Mouse (Mus musculus) small intestine, adult 2 months (tissue): Measurements from ENCODE around the gene Apbb2. TPM values are rescaled to one million over a fixed set of nuclear protein-coding genes. Genes with fewer than 3 reads are reported as not detected.

ENCODE experiments used
- H3K27ac ChIP-seq: fragments of 200-500 bp; 2 replicates; pipeline ENCODE4 v1.5.1; 2012; ENCODE audit warnings: low read depth, low read length, control low read depth, inconsistent platforms; ENCODE audit not compliant: insufficient read depth
- H3K27me3 ChIP-seq: fragments of 200-500 bp; 2 replicates; pipeline ENCODE4 v1.6.1; 2012; ENCODE audit warnings: mild to moderate bottlenecking, moderate library complexity, low read length, inconsistent platforms; ENCODE audit not compliant: control insufficient read depth, insufficient read depth
- H3K36me3 ChIP-seq: fragments of 200-500 bp; 2 replicates; pipeline ENCODE4 v1.6.1; 2012; ENCODE audit warnings: mild to moderate bottlenecking, low read length, control low read depth, inconsistent platforms; ENCODE audit not compliant: control insufficient read depth, insufficient read depth
- H3K4me1 ChIP-seq: fragments of 200-500 bp; 2 replicates; pipeline ENCODE4 v1.6.1; 2012; ENCODE audit warnings: low read length, inconsistent platforms, mixed read lengths; ENCODE audit not compliant: control insufficient read depth, insufficient read depth, insufficient read length
- H3K4me3 ChIP-seq: fragments of 200-500 bp; 2 replicates; pipeline ENCODE4 v1.5.1; 2012; ENCODE audit warnings: low read depth, mild to moderate bottlenecking, control low read depth, inconsistent platforms, low read length, moderate library complexity
- CTCF ChIP-seq: fragments of 200-500 bp; IDR thresholded peaks from 2 replicates; pipeline ENCODE4 v1.5.1; 2012; ENCODE audit warnings: low read depth, mild to moderate bottlenecking, control low read depth, inconsistent platforms, low read length, moderate library complexity, mixed read lengths; ENCODE audit not compliant: insufficient replicate concordance, insufficient read length; ENCODE audit errors: extremely low read depth
- POLR2A ChIP-seq: fragments of 200-500 bp; IDR thresholded peaks from 2 replicates; pipeline ENCODE4 v1.6.1; 2012; ENCODE audit warnings: low read depth, mild to moderate bottlenecking, control low read depth, inconsistent platforms, low read length, moderate library complexity
- WGBS: fragments of 180-500 bp; shearing (Covaris S2); methylation state at CpG from one replicate; pipeline ENCODE4 v1.1.7; 2018; 5-methylcytosine and 5-hydroxymethylcytosine counted together
- polyA plus RNA-seq: library from polyadenylated mRNA; depleted of rRNA; stranded (reverse); fragments of >200 nt; gene quantifications from 2 replicates; pipeline ENCODE4 v1.2.3, GENCODE M21; 2012

Gene Apbb2
- polyA plus RNA-seq, 1 experiment = 8.3 TPM

DNA sequence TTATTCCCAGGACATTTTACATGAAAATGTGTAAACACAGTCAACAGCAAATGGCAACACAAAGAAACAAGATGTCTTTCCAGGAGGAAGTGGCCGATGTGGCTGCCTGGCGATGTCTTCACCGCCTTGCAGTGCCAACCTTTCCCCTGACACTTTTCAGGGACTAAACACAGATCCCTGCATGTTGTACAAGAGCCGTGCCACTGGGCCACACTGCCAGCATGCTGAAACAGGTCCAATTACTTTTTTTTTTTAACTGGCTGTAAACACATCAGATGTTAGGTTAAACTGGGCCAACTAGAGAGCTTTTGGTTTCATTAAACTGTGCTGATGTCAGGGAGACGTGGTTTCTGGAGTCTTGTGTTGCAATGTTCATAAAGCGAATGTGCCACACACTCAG, 319.7 kb downstream of the Apbb2 start:
- Histone ChIP-seq H3K4me3 (no peak overlapping the region), H3K27me3 (no peaks in the 10 kb centered on the region), H3K4me1 (no peaks in the 10 kb centered on the region), H3K27ac (no peak overlapping the region), H3K36me3 (peaks cover 18% of the 10 kb centered on the region)
- WGBS = 86% methylated on average over 6 of the region's 6 CpGs
- TF ChIP-seq POLR2A (no peak), CTCF (no peak)

DNA sequence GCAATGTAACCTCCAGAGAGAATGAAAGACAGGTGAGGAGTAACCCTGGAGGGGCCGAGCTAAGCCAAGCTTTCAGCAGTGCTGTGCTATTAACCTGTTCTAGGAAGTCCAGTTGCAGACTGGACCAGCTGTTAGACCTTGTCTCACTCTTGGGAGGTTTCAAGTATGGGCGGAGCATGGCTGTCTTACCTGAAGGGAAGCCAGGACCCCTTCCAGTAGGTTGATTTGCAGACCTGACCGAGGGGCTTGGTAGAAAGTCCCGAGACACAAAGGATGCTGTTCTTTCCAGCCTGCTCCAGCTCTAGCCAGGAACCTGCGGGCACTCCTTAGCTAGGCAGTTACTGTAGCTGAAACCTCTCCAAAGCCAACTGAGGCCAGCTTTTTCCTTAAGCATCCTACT, 322.5 kb downstream of the Apbb2 start:
- Histone ChIP-seq H3K27ac (no peak overlapping the region), H3K36me3 (peaks cover 10% of the 10 kb centered on the region), H3K4me3 (no peak overlapping the region), H3K27me3 (no peaks in the 10 kb centered on the region), H3K4me1 (no peaks in the 10 kb centered on the region)
- WGBS = 90% methylated on average over 5 of the region's 5 CpGs
- TF ChIP-seq CTCF (no peak), POLR2A (no peak)

DNA sequence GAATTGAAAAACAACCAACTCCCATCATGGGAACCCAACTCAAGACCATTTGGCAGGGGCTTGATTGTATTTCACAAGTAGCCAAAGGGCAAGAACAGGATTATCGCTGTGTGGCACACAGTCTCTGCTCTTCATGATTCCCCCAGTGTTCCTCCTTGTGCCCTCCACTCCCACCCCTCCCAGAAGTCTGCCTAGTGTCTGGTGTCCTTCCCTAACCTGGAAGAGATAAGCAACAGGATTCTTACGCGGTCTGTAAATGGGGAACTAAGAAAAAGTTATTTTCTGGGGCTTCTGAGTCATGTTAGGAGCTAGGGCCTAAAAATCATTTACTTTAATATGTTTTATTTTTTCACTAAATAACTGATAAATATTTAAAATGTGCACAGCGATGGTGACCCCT, 323.6 kb downstream of the Apbb2 start:
- 93% methylated on average over 4 of the region's 4 CpGs for WGBS
- no peak for TF ChIP-seq CTCF
- TF ChIP-seq POLR2A = no peak
- no peaks in the 10 kb centered on the region for H3K4me1 ChIP-seq

DNA sequence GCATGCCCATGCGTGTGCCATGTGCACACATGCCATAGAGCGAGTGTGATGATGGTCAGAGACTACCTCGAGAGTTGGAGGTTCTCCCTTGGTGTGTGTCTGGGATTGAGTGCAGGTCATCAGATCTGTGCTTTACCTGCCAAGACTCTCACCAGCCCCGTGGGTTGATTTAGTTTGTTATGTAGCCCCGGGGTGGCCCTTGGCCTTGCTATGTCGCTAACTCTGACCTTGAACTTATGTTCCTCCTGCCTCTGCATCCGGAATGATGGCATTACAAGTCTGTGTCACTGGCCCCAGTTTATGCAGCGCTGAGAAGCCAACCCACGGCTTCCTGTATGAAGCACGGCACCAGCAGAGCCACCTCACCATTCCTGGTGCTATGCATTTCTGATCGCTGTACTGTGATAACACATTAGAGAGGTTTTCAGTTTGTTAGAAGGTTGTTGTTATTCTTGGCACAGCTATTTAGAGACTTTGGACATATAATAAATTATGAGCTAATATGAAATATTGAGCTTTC, 324.4 kb downstream of the Apbb2 start:
- peaks cover under 1% of the 10 kb centered on the region; the same call in 1 of the 2 replicates for H3K36me3 ChIP-seq
- H3K27me3 ChIP-seq = no peaks in the 10 kb centered on the region
- TF ChIP-seq POLR2A = no peak
- H3K27ac ChIP-seq = no peak overlapping the region
- 72% methylated on average over 11 of the region's 11 CpGs for WGBS
- no peaks in the 10 kb centered on the region for H3K4me1 ChIP-seq
- no peak overlapping the region for H3K4me3 ChIP-seq

More for the DNA sequence above, 323.6 kb downstream of the Apbb2 start:
- no peaks in the 10 kb centered on the region for H3K27me3 ChIP-seq
- no peak overlapping the region for H3K27ac ChIP-seq
- peaks cover 4% of the 10 kb centered on the region; the same call in 1 of the 2 replicates for H3K36me3 ChIP-seq
- H3K4me3 ChIP-seq = no peak overlapping the region

DNA sequence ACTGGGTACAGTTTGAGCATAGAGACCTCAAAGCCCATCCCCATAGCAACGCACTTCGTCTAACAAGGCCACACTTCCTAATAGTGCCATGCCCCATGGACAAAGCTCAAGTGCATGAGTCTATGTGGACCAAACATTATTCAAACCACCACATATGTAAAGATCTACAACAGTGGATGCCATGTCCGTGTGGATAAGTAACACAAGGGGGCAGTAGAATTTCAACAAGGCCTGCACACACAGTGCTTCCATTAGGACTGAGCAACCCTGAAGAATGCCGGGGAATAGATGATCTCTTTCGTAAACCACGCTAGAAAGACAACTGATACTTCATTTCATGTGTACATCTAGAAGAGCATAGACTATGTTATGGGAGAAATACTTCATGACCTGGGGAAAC, 337.8 kb downstream of the Apbb2 start:
- Histone ChIP-seq H3K36me3 (no peaks in the 10 kb centered on the region), H3K4me3 (no peak overlapping the region), H3K27ac (no peak overlapping the region), H3K4me1 (no peaks in the 10 kb centered on the region), H3K27me3 (no peaks in the 10 kb centered on the region)
- no peak for TF ChIP-seq CTCF
- no peak for TF ChIP-seq POLR2A
- WGBS = 77% methylated on average over 6 of the region's 6 CpGs

DNA sequence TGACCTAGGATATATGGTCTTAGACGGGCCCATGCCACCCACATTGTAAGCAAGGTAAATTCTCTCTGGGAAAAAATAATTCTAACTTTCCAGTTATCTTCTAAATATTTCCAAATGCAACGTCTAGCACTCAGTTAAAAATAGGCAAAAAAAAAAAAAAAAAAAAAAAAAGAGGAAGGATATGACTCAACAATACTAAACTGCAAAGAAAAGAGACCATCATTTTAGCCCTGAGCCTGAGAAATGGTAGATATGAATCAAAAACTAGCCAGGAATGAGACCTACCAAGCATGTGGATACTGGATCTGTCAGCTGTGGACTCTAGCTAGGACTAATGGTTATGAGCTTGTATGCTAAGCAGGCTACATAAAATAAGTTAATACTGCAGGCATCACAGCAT, 338.9 kb downstream of the Apbb2 start:
- Histone ChIP-seq H3K4me1 (no peaks in the 10 kb centered on the region), H3K27ac (no peak overlapping the region), H3K4me3 (no peak overlapping the region), H3K36me3 (no peaks in the 10 kb centered on the region), H3K27me3 (no peaks in the 10 kb centered on the region)
- no peak for TF ChIP-seq POLR2A
- TF ChIP-seq CTCF = no peak
- WGBS = 67% methylated on average over 2 of the region's 2 CpGs

DNA sequence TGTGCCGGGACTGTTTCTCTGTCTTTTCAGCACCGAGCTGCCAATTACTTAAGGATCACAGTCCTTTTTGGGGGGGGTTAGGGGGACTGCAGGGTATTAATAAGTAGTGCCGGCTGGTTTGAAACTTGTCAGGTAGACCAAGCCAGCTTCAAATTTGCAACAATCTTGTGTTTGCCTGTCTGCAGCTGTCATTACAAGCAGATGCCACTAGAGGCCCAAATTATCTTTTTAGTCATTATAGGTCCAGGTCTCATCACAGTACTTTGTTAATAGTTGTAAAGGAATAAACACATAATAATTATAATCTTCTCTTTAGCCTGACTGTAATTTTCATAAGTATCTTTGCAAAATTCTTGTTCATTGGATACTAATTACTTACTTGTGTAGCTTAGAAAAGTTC, 344.2 kb downstream of the Apbb2 start:
- H3K36me3 ChIP-seq = no peaks in the 10 kb centered on the region
- WGBS = 23% methylated on average over 3 of the region's 3 CpGs
- H3K27me3 ChIP-seq = no peaks in the 10 kb centered on the region
- no peak overlapping the region for H3K27ac ChIP-seq
- no peak overlapping the region for H3K4me3 ChIP-seq
- TF ChIP-seq CTCF (no peak), POLR2A (no peak)
- no peaks in the 10 kb centered on the region for H3K4me1 ChIP-seq

DNA sequence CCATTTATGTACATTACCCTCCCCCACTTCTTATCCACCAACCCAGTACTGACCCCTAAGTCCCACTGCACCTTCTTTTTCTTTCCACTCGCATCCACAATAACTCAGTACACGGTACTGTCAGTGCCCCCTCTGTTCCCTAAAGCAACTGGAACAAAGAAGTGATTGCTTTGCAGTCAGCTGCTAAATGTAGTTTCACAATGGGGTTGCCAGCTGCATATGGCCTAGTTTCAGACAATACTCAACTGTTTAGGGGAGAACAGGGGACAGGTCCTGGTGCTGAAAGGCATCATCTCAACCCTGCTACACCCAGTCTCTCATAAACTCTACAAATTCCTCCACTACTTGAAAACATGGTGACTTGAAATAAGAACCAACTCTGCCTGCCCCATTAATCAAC, 347.4 kb downstream of the Apbb2 start:
- Histone ChIP-seq H3K27ac (no peak overlapping the region), H3K4me1 (no peaks in the 10 kb centered on the region), H3K36me3 (no peaks in the 10 kb centered on the region), H3K27me3 (no peaks in the 10 kb centered on the region), H3K4me3 (no peak overlapping the region)
- TF ChIP-seq CTCF (no peak), POLR2A (no peak)
- WGBS = 80% methylated on average over 2 of the region's 2 CpGs
